Mouse (Mus musculus) heart, adult 2 months (tissue): ENCODE results near the gene Sept14.

Experiments
- CTCF ChIP-seq: fragments of 200-600 bp; IDR thresholded peaks from 2 replicates; pipeline ENCODE4 v1.8.1; 2022; ENCODE audit warnings: antibody characterized with exemption, mild to moderate bottlenecking, moderate library complexity
- EP300 ChIP-seq: fragments of 200-500 bp; IDR thresholded peaks from 2 replicates; pipeline ENCODE4 v1.6.1; 2011; ENCODE audit warnings: low read depth, low read length, control low read depth; ENCODE audit not compliant: insufficient read depth

DNA sequence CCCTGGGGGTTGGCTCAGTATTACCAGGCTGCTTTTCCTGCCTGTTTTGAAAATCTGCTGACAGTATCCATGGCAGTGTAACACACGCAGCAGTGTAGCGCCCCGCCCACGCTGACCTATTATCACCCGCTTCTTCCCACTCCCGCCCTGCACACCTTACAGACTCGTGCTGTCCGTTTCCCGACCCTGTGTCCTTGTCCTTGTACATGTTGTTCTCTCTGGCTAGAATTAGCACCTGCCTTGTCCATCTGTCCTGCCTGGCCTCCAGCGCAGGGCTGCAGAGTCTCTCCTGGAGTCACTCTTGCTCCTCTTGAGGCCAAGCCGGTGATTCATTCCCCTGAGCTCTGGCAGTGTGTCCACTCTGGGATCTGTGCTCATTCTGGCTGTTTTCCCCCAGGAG lies 22.0 kb upstream of the Sept14 start:
- TF ChIP-seq CTCF (no peak), EP300 (peak; percentile 100)
